In genomic region chrX:134746459-134746858, GRCm38 (mm10) we compare ENCODE assay signal across 10 mouse cellular contexts. TPM values are rescaled to one million over a fixed set of nuclear protein-coding genes. Genes with fewer than 3 reads are reported as not detected.
DNase-seq lines count a peak whose midpoint lies in the region; ATAC-seq and TF ChIP-seq lines count a peak whose summit lies in the region.
"Had no signal": no experiment of that assay in that cellular context is flagged by ENCODE, and none has a peak within 500 bp of the region (broad histone marks: within the 10 kb centered on the region; RNA-seq: fewer than 3 reads in every experiment).

No protein-coding gene starts in this region.

- peaks cover 2% of the 10 kb centered on the region; the same call in 1 of the 2 replicates for H3K27me3 ChIP-seq in liver, embryonic 11.5 days (replicated peaks; ENCODE audit: control insufficient read depth, insufficient read depth, low read length)
- no peaks in the 10 kb centered on the region for H3K27me3 ChIP-seq in hindbrain, embryonic 15.5 days

- TF ChIP-seq CTCF in olfactory bulb, adult 2 months (IDR thresholded peaks at IDR 0.05; ENCODE audit: insufficient read depth, low read depth, low read length): 0 out of 2 replicates have a peak, but pooled peaks have one; percentile 29

- H3K36me3 ChIP-seq in liver, embryonic 11.5 days (ENCODE audit: control insufficient read depth, insufficient read depth, low read length): no peaks in the 10 kb centered on the region
- no peaks in the 10 kb centered on the region for H3K36me3 ChIP-seq in hindbrain, embryonic 15.5 days
- H3K36me3 ChIP-seq: embryonic facial prominence, embryonic 13.5 days; limb, embryonic 15.5 days had no signal

- H3K9me3 ChIP-seq in liver, embryonic 11.5 days (ENCODE audit: control insufficient read depth, low read length): no peaks in the 10 kb centered on the region
- no peaks in the 10 kb centered on the region for H3K9me3 ChIP-seq in hindbrain, embryonic 15.5 days
- H3K9me3 ChIP-seq: embryonic facial prominence, embryonic 13.5 days; limb, embryonic 15.5 days had no signal

- no peak overlapping the region for H3K9ac ChIP-seq in liver, embryonic 11.5 days (ENCODE audit: low read depth, low read length)
- no peak overlapping the region for H3K9ac ChIP-seq in hindbrain, embryonic 15.5 days
- H3K9ac ChIP-seq: embryonic facial prominence, embryonic 13.5 days; limb, embryonic 15.5 days had no signal

- H3K27ac ChIP-seq in liver, embryonic 11.5 days (ENCODE audit: low read depth, low read length): no peak overlapping the region
- H3K27ac ChIP-seq in hindbrain, embryonic 15.5 days (replicated peaks): no peak overlapping the region; the same call in 1 of the 2 replicates
- H3K27ac ChIP-seq in olfactory bulb, adult 2 months (ENCODE audit: insufficient read depth, low read depth, low read length): no peak overlapping the region
- H3K27ac ChIP-seq: embryonic facial prominence, embryonic 13.5 days; limb, embryonic 15.5 days had no signal

- 0 out of 2 replicates have a peak, but pooled peaks cover 4% of the 10 kb centered on the region for H3K4me1 ChIP-seq in liver, embryonic 11.5 days (replicated peaks; ENCODE audit: control insufficient read depth, insufficient read depth, low read length)
- H3K4me1 ChIP-seq in hindbrain, embryonic 15.5 days (replicated peaks): peaks cover 7% of the 10 kb centered on the region
- H3K4me1 ChIP-seq in olfactory bulb, adult 2 months (ENCODE audit: control insufficient read depth, insufficient read depth, low read length): no peaks in the 10 kb centered on the region

- ATAC-seq in liver, embryonic 11.5 days (replicated peaks; ENCODE audit: low FRiP score): no peak
- ATAC-seq in hindbrain, embryonic 15.5 days (ENCODE audit: low FRiP score, low read depth): 0 out of 2 replicates have a peak, but pooled peaks have one; percentile 36

- H3K4me3 ChIP-seq in liver, embryonic 11.5 days (ENCODE audit: low read depth, low read length): no peak overlapping the region
- H3K4me3 ChIP-seq in hindbrain, embryonic 15.5 days: no peak overlapping the region
- no peak overlapping the region for H3K4me3 ChIP-seq in olfactory bulb, adult 2 months (ENCODE audit: insufficient read depth, low read depth, low read length)
- H3K4me3 ChIP-seq: embryonic facial prominence, embryonic 13.5 days; limb, embryonic 15.5 days had no signal

- intact Hi-C loops in left cerebral cortex, postnatal 4 days (cut with DNase I): loop anchor here (5.0 kb wide), 1 partner anchor 166 kb away; no protein-coding TSS in a partner anchor

- 33% methylated on average over 5 of the region's 5 CpGs for WGBS in liver, embryonic 11.5 days
- WGBS in hindbrain, embryonic 15.5 days: 32% methylated on average over 5 of the region's 5 CpGs
- WGBS in olfactory bulb, adult 2 months: 19% methylated on average over 5 of the region's 5 CpGs

- H3K4me2 ChIP-seq in liver, embryonic 11.5 days: no peak overlapping the region
- no peak overlapping the region for H3K4me2 ChIP-seq in hindbrain, embryonic 15.5 days
- H3K4me2 ChIP-seq: embryonic facial prominence, embryonic 13.5 days; limb, embryonic 15.5 days had no signal

- DNase-seq in liver (peak; percentile 31), MN1 (ENCODE audit: low spot score) (peak; percentile 46)
- DNase-seq in liver, embryonic 11.5 days (ENCODE audit: low spot score): no peak
- DNase-seq in cerebellum, postnatal 36 days: peak; percentile 37 to 51
- peak; percentile 48 for DNase-seq in left cerebral cortex, postnatal 4 days
- no peak for DNase-seq in yolk sac, embryonic 10.5 days (ENCODE audit: low spot score)

- TF ChIP-seq POLR2A in olfactory bulb, adult 2 months (IDR thresholded peaks at IDR 0.05; ENCODE audit: insufficient read depth, low read depth, low read length): no peak

RNA-seq across cellular contexts. Expression of gene Armcx6, which starts 4.8 kb away (rescaled TPM):
- 13.3 and 15.2 TPM in 2 replicates for polyA plus RNA-seq in liver, embryonic 11.5 days (2014; fragmentation: Nextera tagmentation; extraction: Ambion mirVana)
- 45.8 and 49.2 TPM in 2 replicates for polyA plus RNA-seq in hindbrain, embryonic 15.5 days (2015; fragmentation: Nextera tagmentation; extraction: Ambion mirVana)
- total RNA-seq in left cerebral cortex, postnatal 4 days (2021): 10 to 100 TPM; 25.8 to 30.4 TPM
- polyA plus RNA-seq in olfactory bulb, adult 2 months (2012; ENCODE audit: insufficient read depth, insufficient read length, low replicate concordance, missing spikeins): not detected in 2 replicates

RNA-seq across cellular contexts. Expression of gene Armcx3, which starts 9.9 kb away (rescaled TPM):
- polyA plus RNA-seq in liver, embryonic 11.5 days (2014; fragmentation: Nextera tagmentation; extraction: Ambion mirVana): 34.8 and 42.2 TPM in 2 replicates
- 86.5 and 87.7 TPM in 2 replicates for polyA plus RNA-seq in hindbrain, embryonic 15.5 days (2015; fragmentation: Nextera tagmentation; extraction: Ambion mirVana)
- 10 to 100 TPM; 74.9 to 83.4 TPM for total RNA-seq in left cerebral cortex, postnatal 4 days (2021)
- polyA plus RNA-seq in olfactory bulb, adult 2 months (2012; ENCODE audit: insufficient read depth, insufficient read length, low replicate concordance, missing spikeins): not detected in 2 replicates

RNA-seq across cellular contexts. Expression of gene Armcx1, which starts 28.7 kb away (rescaled TPM):
- 21.3 TPM in 2 replicates for polyA plus RNA-seq in liver, embryonic 11.5 days (2014; fragmentation: Nextera tagmentation; extraction: Ambion mirVana)
- polyA plus RNA-seq in hindbrain, embryonic 15.5 days (2015; fragmentation: Nextera tagmentation; extraction: Ambion mirVana): 89.9 and 98.5 TPM in 2 replicates
- total RNA-seq in left cerebral cortex, postnatal 4 days (2021): 10 to 100 TPM; 55.2 to 61.3 TPM
- not detected in 2 replicates for polyA plus RNA-seq in olfactory bulb, adult 2 months (2012; ENCODE audit: insufficient read depth, insufficient read length, low replicate concordance, missing spikeins)

Comparison
In these comparisons a context has a peak if more than half of its experiments do, and no peak if none do; other contexts are left out.
1. DNase-seq: peak in liver (single experiment), MN1 (single experiment), cerebellum, postnatal 36 days (2 of 2) and left cerebral cortex, postnatal 4 days (single experiment); none in liver, embryonic 11.5 days (single experiment) and yolk sac, embryonic 10.5 days (single experiment).
2. RNA of gene Armcx6, which starts 4.8 kb away (polyA plus RNA-seq): 45.8 to 49.2 TPM in hindbrain, embryonic 15.5 days and 13.3 to 15.2 TPM in liver, embryonic 11.5 days; not detected in olfactory bulb, adult 2 months; every median in the first group is over 10 times any median in the second.
3. RNA of gene Armcx1, which starts 28.7 kb away (polyA plus RNA-seq): 89.9 to 98.5 TPM in hindbrain, embryonic 15.5 days and 21.3 TPM in liver, embryonic 11.5 days; not detected in olfactory bulb, adult 2 months; every median in the first group is over 10 times any median in the second.